Mouse (Mus musculus) embryonic facial prominence, embryonic 13.5 days (tissue): ENCODE results near the gene Abcg1. TPM values are rescaled to one million over a fixed set of nuclear protein-coding genes. Genes with fewer than 3 reads are reported as not detected.

ENCODE experiments used
- ATAC-seq: fragments of 200-750 bp; cut with Nextera tagmentation; 2 replicates; pipeline ENCODE4 v1.8.0; 2017; ENCODE audit warnings: low read depth; ENCODE audit not compliant: insufficient number of reproducible peaks, insufficient read depth, low FRiP score, low TSS enrichment
- H3K27ac ChIP-seq: fragments of 300-500 bp; sonication (generic); 2 replicates; pipeline ENCODE4 v1.5.1; 2015; ENCODE audit warnings: moderate library complexity, mild to moderate bottlenecking, inconsistent platforms
- H3K27me3 ChIP-seq: fragments of 300-500 bp; sonication (generic); 2 replicates; pipeline ENCODE4 v1.6.1; 2015; ENCODE audit warnings: mild to moderate bottlenecking, inconsistent platforms
- H3K36me3 ChIP-seq: fragments of 300-500 bp; sonication (generic); 2 replicates; pipeline ENCODE4 v1.6.1; 2015; ENCODE audit warnings: mild to moderate bottlenecking, inconsistent platforms
- H3K4me1 ChIP-seq: fragments of 300-500 bp; sonication (generic); 2 replicates; pipeline ENCODE4 v1.6.1; 2015; ENCODE audit warnings: inconsistent platforms
- H3K4me2 ChIP-seq: fragments of 300-500 bp; sonication (generic); 2 replicates; pipeline ENCODE4 v1.6.1; 2015; ENCODE audit warnings: moderate library complexity, mild to moderate bottlenecking, inconsistent platforms
- H3K4me3 ChIP-seq: fragments of 300-500 bp; sonication (generic); 2 replicates; pipeline ENCODE4 v1.5.1; 2015; ENCODE audit warnings: mild to moderate bottlenecking, inconsistent platforms
- H3K9ac ChIP-seq: fragments of 300-500 bp; sonication (generic); 2 replicates; pipeline ENCODE4 v1.6.1; 2015; ENCODE audit warnings: mild to moderate bottlenecking, inconsistent platforms
- H3K9me3 ChIP-seq: fragments of 300-500 bp; sonication (generic); 2 replicates; pipeline ENCODE4 v1.6.1; 2016; ENCODE audit warnings: inconsistent platforms
- WGBS: fragments of 180-500 bp; shearing (Covaris S2); methylation state at CpG from one replicate; pipeline ENCODE4 v1.1.7; 2015; ENCODE audit warnings: mixed read lengths; 5-methylcytosine and 5-hydroxymethylcytosine counted together
- polyA plus RNA-seq: library from polyadenylated mRNA; unstranded; fragments of >200 nt; fragmentation: Nextera tagmentation; extraction: Ambion mirVana; gene quantifications from 2 replicates; pipeline ENCODE4 v1.2.1, GENCODE M21; 2015

Gene Abcg1
- polyA plus RNA-seq, 1 experiment from 2014 or later = 14.2 TPM

DNA sequence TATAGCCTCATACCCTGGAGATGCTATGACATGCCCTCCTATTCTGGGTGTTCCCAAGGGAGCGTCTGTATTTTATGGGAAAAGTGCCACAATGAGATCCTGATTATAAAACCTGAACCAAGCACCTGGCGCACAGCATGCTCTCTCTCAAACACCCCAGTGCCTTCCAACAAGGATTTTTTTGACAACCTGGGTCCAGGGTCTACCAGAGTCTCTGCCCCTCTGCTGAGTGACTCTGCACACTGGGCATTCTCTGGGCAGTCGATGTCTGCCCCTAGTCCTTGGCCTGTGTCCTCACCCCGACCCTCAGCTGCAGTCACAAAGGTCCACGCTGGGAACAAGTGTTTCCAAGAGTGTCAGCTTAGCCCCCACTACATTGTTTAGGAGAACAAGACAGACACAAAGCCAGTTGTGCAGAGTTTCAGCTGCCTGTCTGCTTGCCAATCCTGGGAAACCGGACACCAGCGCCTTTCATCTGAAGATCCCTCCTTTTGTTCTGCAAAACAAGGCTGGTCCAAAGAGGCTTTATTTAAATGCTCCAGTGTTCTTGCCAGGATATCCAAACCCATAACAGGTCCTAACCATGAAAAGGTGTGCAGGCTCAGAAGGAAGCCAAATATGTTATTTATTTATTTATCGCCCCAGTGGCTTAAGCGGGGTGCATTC is 55.8 kb downstream of the Abcg1 start:
- WGBS = 43% methylated on average over 9 of the region's 9 CpGs
- H3K36me3 ChIP-seq = peaks cover 14% of the 10 kb centered on the region; the same call in 1 of the 2 replicates
- H3K27ac ChIP-seq = peak overlapping the region; percentile 83
- ATAC-seq = peak; percentile 26; the same call in 1 of the 2 replicates
- H3K4me1 ChIP-seq = peaks cover 19% of the 10 kb centered on the region
- H3K9ac ChIP-seq = no peak overlapping the region
- H3K27me3 ChIP-seq = no peaks in the 10 kb centered on the region
- no peak overlapping the region for H3K4me3 ChIP-seq
- H3K9me3 ChIP-seq = no peaks in the 10 kb centered on the region
- no peak overlapping the region for H3K4me2 ChIP-seq

DNA sequence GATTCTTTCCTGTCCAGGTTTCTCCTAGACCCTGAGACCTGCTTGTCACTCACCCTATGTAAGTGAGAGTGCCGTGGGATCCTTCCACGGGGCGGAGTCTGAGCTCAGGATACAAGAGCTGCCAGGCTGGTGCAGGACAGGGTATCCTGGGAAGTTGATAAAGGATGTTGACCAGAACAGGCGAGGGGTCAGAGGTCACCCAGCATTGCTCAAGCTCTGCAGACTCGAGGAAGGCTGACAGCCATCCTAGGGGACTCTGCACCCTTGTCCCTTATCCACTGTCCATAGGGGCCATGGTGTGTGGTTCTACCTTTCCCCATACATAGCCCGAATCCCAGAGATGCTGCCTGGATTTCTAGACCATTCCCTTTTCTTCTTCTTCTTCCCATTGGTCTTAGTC is 58.6 kb downstream of the Abcg1 start:
- Histone ChIP-seq H3K36me3 (peaks cover 7% of the 10 kb centered on the region; the same call in 1 of the 2 replicates), H3K27me3 (no peaks in the 10 kb centered on the region), H3K4me1 (peaks cover 24% of the 10 kb centered on the region), H3K9me3 (no peaks in the 10 kb centered on the region), H3K27ac (no peak overlapping the region), H3K4me3 (no peak overlapping the region), H3K4me2 (no peak overlapping the region), H3K9ac (no peak overlapping the region)
- ATAC-seq = no peak
- WGBS = 56% methylated on average over 6 of the region's 6 CpGs

DNA sequence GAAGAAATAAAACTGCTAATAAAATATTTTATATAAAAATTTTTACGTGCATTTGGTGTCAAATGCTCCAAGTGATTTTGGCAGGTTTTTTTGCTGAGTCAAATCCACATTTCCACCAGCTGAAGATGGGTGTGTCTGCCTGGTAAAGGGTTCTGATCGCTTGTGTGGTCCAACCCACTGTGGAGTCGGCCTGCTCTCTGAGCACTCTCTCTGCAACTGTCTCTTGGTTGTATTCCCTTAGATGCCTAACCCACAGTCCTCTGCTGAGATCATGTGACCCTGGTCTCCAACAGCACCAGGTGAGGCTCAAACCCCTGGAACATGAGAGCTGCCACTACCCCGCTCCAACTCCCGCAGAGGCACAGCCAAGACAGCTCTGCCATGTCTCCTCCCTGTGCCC is 60.5 kb downstream of the Abcg1 start:
- Histone ChIP-seq H3K4me3 (no peak overlapping the region), H3K9ac (no peak overlapping the region), H3K36me3 (no peaks in the 10 kb centered on the region), H3K4me2 (no peak overlapping the region), H3K4me1 (peaks cover 25% of the 10 kb centered on the region), H3K27me3 (no peaks in the 10 kb centered on the region), H3K9me3 (no peaks in the 10 kb centered on the region), H3K27ac (no peak overlapping the region)
- 81% methylated on average over 5 of the region's 5 CpGs for WGBS
- no peak for ATAC-seq

DNA sequence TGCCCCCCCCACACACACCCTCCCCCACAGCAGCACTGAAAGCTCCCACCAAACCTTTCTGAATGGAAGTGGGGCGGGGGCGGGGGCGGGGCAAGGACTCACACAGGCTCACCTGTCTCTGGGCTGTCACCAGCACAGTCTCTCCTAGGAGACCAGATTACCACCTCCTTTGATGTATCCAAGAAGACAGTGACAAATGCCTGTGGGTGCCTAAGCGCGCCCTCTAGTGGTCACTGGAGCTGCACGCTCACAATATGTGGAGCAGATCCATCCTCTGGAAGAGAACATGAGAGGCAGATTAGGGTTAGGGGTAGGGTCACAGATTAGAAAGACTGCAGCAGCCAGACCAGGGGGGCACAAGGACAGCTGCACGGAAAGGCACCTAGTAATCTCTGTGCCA is 62.0 kb downstream of the Abcg1 start:
- Histone ChIP-seq H3K27me3 (no peaks in the 10 kb centered on the region), H3K9ac (no peak overlapping the region), H3K4me2 (no peak overlapping the region), H3K36me3 (no peaks in the 10 kb centered on the region), H3K4me1 (peaks cover 14% of the 10 kb centered on the region), H3K9me3 (0 out of 2 replicates have a peak, but pooled peaks cover 3% of the 10 kb centered on the region), H3K4me3 (no peak overlapping the region), H3K27ac (no peak overlapping the region)
- no peak for ATAC-seq
- 3% methylated on average over 7 of the region's 7 CpGs for WGBS

DNA sequence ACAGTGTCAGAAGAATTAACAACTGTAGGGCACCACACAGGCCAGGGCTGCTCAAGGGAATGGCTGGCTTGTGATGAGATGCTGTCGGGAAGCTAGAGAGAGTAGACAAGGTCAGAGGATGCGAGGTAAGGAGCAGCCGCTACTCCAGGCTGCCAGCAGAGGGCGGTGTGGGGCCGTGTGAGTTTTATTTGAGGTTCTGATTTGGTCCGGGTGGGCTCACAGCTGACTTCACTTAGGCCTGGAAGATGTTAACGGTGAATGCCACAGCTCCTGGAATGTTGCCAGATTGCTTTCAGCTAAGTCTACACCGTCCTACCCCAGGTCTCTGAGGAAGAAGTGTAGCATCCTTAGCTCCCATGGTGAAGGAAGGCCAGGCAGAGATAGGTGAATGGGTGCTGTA is 64.5 kb downstream of the Abcg1 start:
- H3K4me1 ChIP-seq = peaks cover 14% of the 10 kb centered on the region
- no peak for ATAC-seq
- H3K9me3 ChIP-seq = 0 out of 2 replicates have a peak, but pooled peaks cover 3% of the 10 kb centered on the region
- no peak overlapping the region for H3K27ac ChIP-seq
- H3K36me3 ChIP-seq = no peaks in the 10 kb centered on the region
- H3K4me3 ChIP-seq = no peak overlapping the region
- 8% methylated on average over 8 of the region's 8 CpGs for WGBS
- H3K4me2 ChIP-seq = no peak overlapping the region
- no peaks in the 10 kb centered on the region for H3K27me3 ChIP-seq
- no peak overlapping the region for H3K9ac ChIP-seq

DNA sequence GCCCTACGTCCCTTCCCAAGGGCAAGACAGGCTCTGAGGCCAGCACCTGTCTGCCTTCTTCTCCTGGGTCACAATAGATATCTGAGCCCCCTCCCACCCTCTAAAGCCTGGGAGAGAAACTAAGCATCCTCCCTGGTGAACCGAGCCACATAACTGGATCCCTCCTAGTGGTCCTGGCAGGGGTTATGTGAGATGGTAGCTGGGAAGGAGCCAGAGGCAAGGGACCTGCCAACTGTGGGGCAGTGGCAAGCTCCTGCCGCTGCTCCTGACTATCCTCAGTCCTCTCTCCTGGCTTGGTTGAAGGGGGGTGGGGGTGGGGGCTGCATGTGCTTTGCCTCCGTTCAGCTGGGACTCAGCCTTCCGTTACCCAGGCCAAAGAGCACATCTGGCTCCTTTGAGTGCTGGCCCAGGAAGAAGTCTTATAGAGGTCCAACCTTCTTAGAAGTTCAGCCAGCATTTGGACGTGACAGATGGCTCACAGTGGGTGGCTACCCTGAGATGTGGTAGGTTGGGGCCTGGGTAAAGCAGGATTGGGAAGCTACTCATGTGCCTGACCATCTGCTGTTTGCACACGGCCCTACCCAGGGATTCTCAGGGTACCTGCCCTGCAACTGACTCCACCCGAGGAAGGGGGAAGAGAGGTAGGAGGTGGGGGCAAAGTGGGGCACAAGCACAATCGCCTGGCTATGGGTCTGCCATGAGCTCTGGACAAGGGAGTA is 68.2 kb downstream of the Abcg1 start:
- no peak for ATAC-seq
- H3K36me3 ChIP-seq = no peaks in the 10 kb centered on the region
- no peak overlapping the region for H3K9ac ChIP-seq
- WGBS = 45% methylated on average over 9 of the region's 9 CpGs
- no peak overlapping the region for H3K4me2 ChIP-seq
- no peak overlapping the region for H3K4me3 ChIP-seq
- no peak overlapping the region for H3K27ac ChIP-seq
- 0 out of 2 replicates have a peak, but pooled peaks cover 3% of the 10 kb centered on the region for H3K9me3 ChIP-seq
- H3K27me3 ChIP-seq = no peaks in the 10 kb centered on the region
- peaks cover 7% of the 10 kb centered on the region; the same call in 1 of the 2 replicates for H3K4me1 ChIP-seq

DNA sequence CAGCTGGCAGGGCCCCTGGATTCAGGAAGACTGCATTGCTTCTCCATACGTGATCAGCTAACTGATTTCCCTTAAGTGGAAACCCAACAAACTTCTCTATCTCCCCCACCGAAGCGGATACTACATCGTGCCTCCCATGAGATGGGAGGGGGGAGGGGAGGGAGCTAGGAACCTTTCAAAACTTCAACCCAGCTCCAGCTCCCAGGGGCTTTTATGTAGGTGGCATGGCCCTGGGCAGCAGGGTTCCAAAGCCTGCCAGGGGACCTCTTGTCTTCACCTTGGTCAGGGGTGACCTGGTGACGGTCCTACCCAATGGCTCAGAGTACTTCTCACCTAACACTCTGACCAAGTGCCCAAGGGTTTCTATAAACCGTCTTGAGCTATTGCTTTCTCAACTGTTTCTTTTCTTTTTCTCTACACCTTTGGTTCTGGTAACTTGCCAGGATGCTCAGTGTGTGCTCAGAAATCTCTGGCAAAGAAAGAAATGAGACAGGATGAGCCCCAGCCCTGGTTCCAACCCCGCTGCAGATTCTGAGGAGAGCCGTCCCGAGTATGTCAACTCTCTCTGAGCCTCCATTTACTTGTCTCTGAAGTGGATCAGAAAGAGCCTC is 71.3 kb downstream of the Abcg1 start:
- Histone ChIP-seq H3K9ac (no peak overlapping the region), H3K4me1 (no peaks in the 10 kb centered on the region), H3K27me3 (no peaks in the 10 kb centered on the region), H3K4me2 (no peak overlapping the region), H3K4me3 (no peak overlapping the region), H3K36me3 (no peaks in the 10 kb centered on the region), H3K27ac (no peak overlapping the region), H3K9me3 (0 out of 2 replicates have a peak, but pooled peaks cover under 1% of the 10 kb centered on the region)
- no peak for ATAC-seq
- WGBS = 83% methylated on average over 9 of the region's 9 CpGs

DNA sequence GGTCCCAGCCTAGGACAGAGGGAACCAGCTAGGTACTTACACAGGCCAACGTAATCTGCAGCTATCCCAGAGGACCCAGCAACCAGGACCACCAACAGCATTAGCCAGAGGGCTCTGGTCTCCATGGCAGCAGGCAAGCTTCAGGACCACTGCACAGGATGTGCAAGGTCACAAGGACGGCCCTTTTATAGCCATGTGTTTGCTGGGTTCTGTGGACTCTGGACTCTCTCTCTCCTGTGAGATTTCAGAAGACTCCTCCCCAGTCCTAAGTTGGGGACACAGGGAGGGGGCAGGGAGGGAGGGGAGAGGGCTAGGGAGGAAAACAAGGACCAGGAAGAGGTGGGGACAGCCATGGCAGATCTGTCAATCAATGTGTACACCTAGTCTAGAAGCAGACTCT is 72.0 kb downstream of the Abcg1 start, which contains the start of gene Tff3:
Gene Tff3, minus strand, starts transcription at position 195 of the 400 bp plus-strand sequence.
- H3K4me1 ChIP-seq = no peaks in the 10 kb centered on the region
- no peak for ATAC-seq
- H3K9ac ChIP-seq = no peak within 1 kb of the TSS
- 16% methylated on average over 2 of the region's 2 CpGs for WGBS
- H3K36me3 ChIP-seq = no peaks in the 10 kb centered on the region
- H3K9me3 ChIP-seq = no peaks in the 10 kb centered on the region
- H3K4me3 ChIP-seq = no peak within 1 kb of the TSS
- no peak within 1 kb of the TSS for H3K4me2 ChIP-seq
- no peak within 1 kb of the TSS for H3K27ac ChIP-seq
- H3K27me3 ChIP-seq = no peaks in the 10 kb centered on the region

DNA sequence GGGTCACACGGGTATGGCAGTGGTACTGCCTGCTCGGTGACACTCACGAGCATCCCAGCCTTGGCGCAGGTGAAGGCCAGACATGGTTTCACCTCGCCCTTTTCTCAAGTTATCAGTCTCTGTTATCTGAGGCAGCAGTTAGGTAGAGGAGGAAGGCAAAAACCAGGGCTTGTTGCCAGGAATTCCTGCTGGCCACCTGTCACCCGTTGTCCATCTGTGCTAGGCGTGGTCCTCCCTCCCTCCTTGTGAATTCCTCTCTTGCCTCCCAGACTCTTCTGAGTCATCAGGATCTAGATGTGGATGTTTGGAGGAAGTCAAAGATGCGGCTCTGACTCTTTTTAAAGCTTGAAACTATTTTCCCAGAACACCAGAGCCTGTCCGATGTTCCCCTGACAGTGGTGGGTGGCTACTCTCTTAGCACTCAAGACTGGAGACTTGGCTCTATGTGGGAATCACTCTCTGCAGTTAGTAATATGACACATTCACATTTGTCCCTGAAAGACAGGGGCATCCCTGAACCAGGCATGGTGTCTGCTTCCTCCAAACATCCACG is 73.9 kb downstream of the Abcg1 start:
- no peaks in the 10 kb centered on the region for H3K27me3 ChIP-seq
- H3K27ac ChIP-seq = no peak overlapping the region
- no peak overlapping the region for H3K4me2 ChIP-seq
- H3K36me3 ChIP-seq = no peaks in the 10 kb centered on the region
- H3K9ac ChIP-seq = no peak overlapping the region
- H3K4me1 ChIP-seq = no peaks in the 10 kb centered on the region
- no peak overlapping the region for H3K4me3 ChIP-seq
- ATAC-seq = no peak
- no peaks in the 10 kb centered on the region for H3K9me3 ChIP-seq
- WGBS = 78% methylated on average over 10 of the region's 10 CpGs

DNA sequence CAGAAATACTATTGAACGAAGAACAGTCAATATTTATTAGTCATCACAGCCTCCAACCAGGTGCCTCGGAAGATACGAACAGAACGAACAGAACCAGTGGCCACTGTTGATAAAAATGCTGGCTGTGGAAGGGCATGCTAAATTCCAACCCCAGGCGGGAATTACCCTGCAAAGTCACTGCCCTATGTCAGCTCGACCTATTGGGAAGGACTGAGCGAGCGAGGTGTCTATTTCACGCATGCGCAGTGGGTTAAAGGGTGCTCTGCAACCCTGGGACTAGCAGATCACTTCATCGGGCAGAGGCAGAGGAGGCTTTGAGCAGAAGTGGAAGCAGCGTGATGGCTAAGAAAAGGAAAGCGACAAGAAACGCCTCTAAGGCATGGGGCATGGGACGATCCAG is 76.3 kb downstream of the Abcg1 start:
- ATAC-seq = no peak
- no peak overlapping the region for H3K27ac ChIP-seq
- H3K9ac ChIP-seq = no peak overlapping the region
- H3K4me2 ChIP-seq = no peak overlapping the region
- no peak overlapping the region for H3K4me3 ChIP-seq
- no peaks in the 10 kb centered on the region for H3K9me3 ChIP-seq
- 75% methylated on average over 15 of the region's 15 CpGs for WGBS
- no peaks in the 10 kb centered on the region for H3K27me3 ChIP-seq
- H3K36me3 ChIP-seq = no peaks in the 10 kb centered on the region
- H3K4me1 ChIP-seq = no peaks in the 10 kb centered on the region

DNA sequence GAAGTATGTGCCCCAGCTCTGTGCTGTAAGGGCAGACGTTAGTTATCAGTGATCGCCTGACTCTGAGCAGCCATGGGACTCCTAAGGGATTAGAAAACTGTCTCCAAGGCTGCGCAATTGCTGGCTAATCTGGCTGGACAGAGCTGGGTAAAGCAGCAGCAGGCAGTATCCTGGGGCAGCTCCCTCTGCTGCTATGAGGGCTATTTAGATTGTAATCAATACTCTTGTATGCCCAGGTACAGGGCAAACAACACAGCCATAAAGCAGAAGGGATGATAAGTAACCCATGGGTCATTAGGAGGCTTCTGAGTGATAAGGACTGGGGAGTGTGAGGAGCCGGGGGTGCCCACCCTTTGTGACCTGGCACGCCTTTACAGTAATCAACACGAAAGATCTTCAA is 77.4 kb downstream of the Abcg1 start:
- Histone ChIP-seq H3K4me3 (no peak overlapping the region), H3K27me3 (no peaks in the 10 kb centered on the region), H3K27ac (no peak overlapping the region), H3K9ac (no peak overlapping the region), H3K9me3 (no peaks in the 10 kb centered on the region), H3K4me2 (no peak overlapping the region), H3K4me1 (no peaks in the 10 kb centered on the region), H3K36me3 (no peaks in the 10 kb centered on the region)
- WGBS = 75% methylated on average over 6 of the region's 6 CpGs
- no peak for ATAC-seq
